Mouse (Mus musculus) embryonic fibroblast, embryonic 13.5 days (primary cell): ENCODE measurements around the gene Thrb. TPM values are rescaled to one million over a fixed set of nuclear protein-coding genes. Genes with fewer than 3 reads are reported as not detected.
A peak's percentile ranks its signal among the peaks of the same experiment; 100 is the strongest.

Experiments
- H3K27ac ChIP-seq: 2 replicates; pipeline ENCODE4 v1.5.1; 2012; ENCODE audit warnings: low read length, control low read depth, inconsistent platforms; ENCODE audit not compliant: insufficient read depth
- H3K4me1 ChIP-seq: 2 replicates; pipeline ENCODE4 v1.6.1; 2011; ENCODE audit warnings: low read length; ENCODE audit not compliant: control insufficient read depth, insufficient read depth
- H3K4me3 ChIP-seq: 2 replicates; pipeline ENCODE4 v1.5.1; 2011; ENCODE audit warnings: mild to moderate bottlenecking, control low read depth, low read length; ENCODE audit not compliant: insufficient read depth
- CTCF ChIP-seq: IDR thresholded peaks from 2 replicates; pipeline ENCODE4 v1.5.1; 2011; ENCODE audit warnings: mild to moderate bottlenecking, control low read depth, low read length, moderate library complexity, borderline replicate concordance; ENCODE audit not compliant: insufficient read depth
- POLR2A ChIP-seq: IDR thresholded peaks from 2 replicates; pipeline ENCODE4 v1.6.1; 2011; ENCODE audit warnings: low read depth, mild to moderate bottlenecking, control low read depth, low read length, moderate library complexity
- polyA plus RNA-seq: library from polyadenylated mRNA; stranded (reverse); fragments of >200 nt; gene quantifications from 2 replicates; pipeline ENCODE4 v1.2.4, GENCODE M21; 2011; ENCODE audit warnings: low read depth; ENCODE audit not compliant: missing spikeins, insufficient read length

The Thrb gene
- polyA plus RNA-seq, 1 experiment, result 3.3 TPM

GRCm38 (mm10) chr14:17959901-17960300 is 299.8 kb downstream of the Thrb start:
- TF ChIP-seq POLR2A, result no peak
- no peak for TF ChIP-seq CTCF

GRCm38 (mm10) chr14:17967117-17967726 is 307.2 kb downstream of the Thrb start:
- Histone ChIP-seq H3K4me1 (no peaks in the 10 kb centered on the region), H3K4me3 (no peak overlapping the region), H3K27ac (no peak overlapping the region)
- no peak for TF ChIP-seq POLR2A
- TF ChIP-seq CTCF, result peak; percentile 57; the same call in 1 of the 2 replicates

More at GRCm38 (mm10) chr14:17959901-17960300, 299.8 kb downstream of the Thrb start:
- no peak overlapping the region for H3K4me3 ChIP-seq
- H3K27ac ChIP-seq, result no peak overlapping the region
- H3K4me1 ChIP-seq, result no peaks in the 10 kb centered on the region

GRCm38 (mm10) chr14:17972132-17972531 is 312.1 kb downstream of the Thrb start:
- no peak overlapping the region for H3K4me3 ChIP-seq
- no peak overlapping the region for H3K27ac ChIP-seq
- TF ChIP-seq POLR2A (no peak), CTCF (no peak)
- no peaks in the 10 kb centered on the region for H3K4me1 ChIP-seq

- Histone ChIP-seq H3K4me3 (no peak overlapping the region), H3K4me1 (no peaks in the 10 kb centered on the region), H3K27ac (no peak overlapping the region)
- TF ChIP-seq CTCF (no peak), POLR2A (no peak)
Observed at GRCm38 (mm10) chr14:17972665-17973064, 312.6 kb downstream of the Thrb start.

- no peaks in the 10 kb centered on the region for H3K4me1 ChIP-seq
- H3K4me3 ChIP-seq, result no peak overlapping the region
- no peak overlapping the region for H3K27ac ChIP-seq
- TF ChIP-seq POLR2A (no peak), CTCF (no peak)
Observed at GRCm38 (mm10) chr14:17975786-17976185, 315.7 kb downstream of the Thrb start.

GRCm38 (mm10) chr14:17978259-17978658 is 318.2 kb downstream of the Thrb start:
- H3K27ac ChIP-seq, result no peak overlapping the region
- no peak overlapping the region for H3K4me3 ChIP-seq
- no peak for TF ChIP-seq POLR2A
- no peak for TF ChIP-seq CTCF
- no peaks in the 10 kb centered on the region for H3K4me1 ChIP-seq

- Histone ChIP-seq H3K27ac (no peak overlapping the region), H3K4me3 (no peak overlapping the region)
- TF ChIP-seq POLR2A (no peak), CTCF (no peak)
Observed at GRCm38 (mm10) chr14:17981258-17981657, 321.2 kb downstream of the Thrb start.

GRCm38 (mm10) chr14:17982017-17982416 is 322.0 kb downstream of the Thrb start:
- no peak for TF ChIP-seq POLR2A
- no peak for TF ChIP-seq CTCF
- H3K27ac ChIP-seq, result no peak overlapping the region

More at GRCm38 (mm10) chr14:17981258-17981657, 321.2 kb downstream of the Thrb start:
- H3K4me1 ChIP-seq, result no peaks in the 10 kb centered on the region

GRCm38 (mm10) chr14:17983390-17983789 is 323.3 kb downstream of the Thrb start:
- H3K4me1 ChIP-seq, result no peaks in the 10 kb centered on the region
- TF ChIP-seq CTCF, result no peak
- no peak for TF ChIP-seq POLR2A
- no peak overlapping the region for H3K27ac ChIP-seq
- no peak overlapping the region for H3K4me3 ChIP-seq

More at GRCm38 (mm10) chr14:17982017-17982416, 322.0 kb downstream of the Thrb start:
- Histone ChIP-seq H3K4me3 (no peak overlapping the region), H3K4me1 (no peaks in the 10 kb centered on the region)

- Histone ChIP-seq H3K4me1 (no peaks in the 10 kb centered on the region), H3K4me3 (no peak overlapping the region), H3K27ac (no peak overlapping the region)
- TF ChIP-seq CTCF, result no peak
- no peak for TF ChIP-seq POLR2A
Observed at GRCm38 (mm10) chr14:17983839-17984238, 323.8 kb downstream of the Thrb start.

- Histone ChIP-seq H3K27ac (peak overlapping the region; percentile 62), H3K4me3 (no peak overlapping the region), H3K4me1 (no peaks in the 10 kb centered on the region)
- no peak for TF ChIP-seq POLR2A
- TF ChIP-seq CTCF, result no peak
Observed at GRCm38 (mm10) chr14:17988580-17988979, 328.5 kb downstream of the Thrb start.
